Mouse (Mus musculus): ENCODE results near the gene Katnal1.

Katnal1 gene

DNA sequence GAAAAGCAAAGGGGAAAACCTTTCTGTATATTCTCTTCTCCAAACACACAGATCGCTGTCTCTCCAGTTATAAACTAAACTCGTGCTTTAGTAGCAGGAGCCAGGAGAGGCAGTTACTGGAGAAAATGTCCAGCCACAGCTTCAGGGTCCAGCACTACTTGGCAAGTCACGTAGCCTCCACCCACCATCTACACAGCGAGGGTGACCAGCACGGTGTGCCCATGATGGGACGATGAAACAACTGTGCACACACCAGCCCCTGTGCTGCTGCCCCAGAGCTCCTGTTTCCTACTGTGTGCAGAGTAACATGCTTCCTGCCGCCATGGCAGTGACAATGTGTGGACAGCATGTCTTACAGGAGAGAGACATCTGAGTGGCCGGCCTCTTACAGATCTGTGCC, 56.0 kb downstream of the Katnal1 start:
- no peak for DNase-seq

DNA sequence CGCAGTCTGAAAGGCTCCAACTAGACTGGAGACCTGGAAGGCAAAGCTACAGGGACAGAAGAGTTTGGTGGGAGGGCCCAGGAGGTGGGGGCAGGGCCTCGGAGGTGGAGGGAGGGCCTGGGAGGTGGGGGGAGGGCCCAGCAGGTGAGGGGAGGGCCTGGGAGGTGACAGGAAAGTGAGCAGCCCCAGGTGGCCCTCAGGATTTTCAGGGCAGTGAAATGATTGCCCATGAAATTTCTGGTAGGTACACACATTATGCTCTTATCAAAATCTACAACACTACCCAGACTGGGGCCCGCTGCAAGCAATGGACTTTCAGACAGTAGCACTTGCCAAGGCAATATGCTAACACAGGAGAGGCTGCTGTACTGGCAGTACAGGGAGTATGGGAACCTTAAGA, 59.5 kb downstream of the Katnal1 start:
- no peak for DNase-seq

DNA sequence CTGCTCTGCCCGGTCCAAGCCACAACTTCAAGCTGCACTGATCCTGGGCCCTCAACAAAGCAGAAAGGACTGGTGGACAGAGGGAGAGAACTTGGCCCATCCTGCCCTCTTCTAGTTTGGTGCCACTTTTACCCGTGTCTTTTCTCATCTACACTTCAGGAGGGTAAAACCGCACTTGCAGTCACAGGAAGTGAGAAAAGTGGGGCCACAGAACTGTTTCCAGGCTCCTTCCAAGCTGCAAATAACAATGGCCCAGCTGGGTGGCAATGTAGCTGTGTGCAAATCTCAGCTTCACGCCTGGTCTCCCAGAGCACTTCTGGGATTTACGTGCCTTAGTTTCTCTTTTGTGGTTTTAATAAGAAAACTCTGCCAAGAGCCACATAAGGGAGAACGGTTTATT, 61.4 kb downstream of the Katnal1 start:
- no peak for DNase-seq

DNA sequence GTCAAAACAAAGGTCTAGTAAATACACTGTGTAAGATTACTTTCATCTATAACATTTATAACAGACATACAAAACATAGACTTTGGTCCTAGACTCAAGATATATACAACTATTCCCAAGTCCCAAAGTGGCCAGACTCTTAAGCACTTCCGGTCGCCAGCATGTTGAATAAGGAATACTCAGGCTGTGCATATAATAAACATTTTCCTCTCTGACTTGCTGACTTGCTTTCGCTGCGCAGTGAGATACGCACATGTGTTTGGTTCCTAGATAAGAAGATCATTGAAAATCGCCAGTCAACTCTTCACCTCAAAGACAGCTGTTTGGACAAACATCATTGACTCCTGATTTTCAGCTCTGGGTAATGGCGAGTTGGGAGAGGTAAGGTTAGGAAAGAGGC, 61.9 kb downstream of the Katnal1 start:
- DNase-seq, result no peak

DNA sequence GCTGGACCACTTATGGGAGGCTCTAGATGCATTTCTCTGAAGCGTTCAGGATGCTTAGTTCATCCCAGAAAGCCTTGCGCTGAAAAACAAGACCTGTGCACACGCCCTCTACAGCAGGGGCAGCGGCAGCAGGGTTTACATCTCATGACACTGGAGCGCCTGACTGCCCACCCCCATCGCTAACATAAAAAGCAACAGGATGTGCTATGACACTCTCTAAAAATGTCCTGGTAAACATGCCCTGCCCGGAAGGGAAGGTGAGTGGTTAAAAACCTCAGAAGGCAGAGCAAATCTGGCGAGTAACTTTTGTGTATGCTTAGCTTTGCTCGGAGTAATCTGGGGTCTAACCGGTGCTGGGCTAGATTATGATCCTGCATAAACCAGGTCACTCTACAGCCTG, 62.5 kb downstream of the Katnal1 start:
- no peak for DNase-seq

DNA sequence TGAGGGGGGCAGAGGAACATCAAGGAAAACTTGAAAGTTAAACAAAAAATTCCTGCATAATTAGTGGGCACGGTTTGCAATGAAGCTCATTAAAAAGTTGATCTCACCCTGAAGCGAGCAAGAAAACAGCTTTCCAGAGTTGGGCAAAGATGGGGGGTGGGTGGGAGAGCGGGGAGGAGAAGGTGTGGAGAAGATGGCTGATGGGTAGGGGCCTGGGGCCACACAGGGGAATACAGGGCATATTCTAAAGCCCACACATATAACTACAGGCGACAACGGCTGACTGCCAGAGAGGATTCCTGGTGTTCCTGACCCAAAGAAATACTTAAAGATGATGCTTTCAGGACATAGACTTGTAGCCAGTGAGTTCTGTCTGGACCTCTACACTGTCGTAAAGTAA, 65.7 kb downstream of the Katnal1 start:
- DNase-seq, result peak; percentile 19

DNA sequence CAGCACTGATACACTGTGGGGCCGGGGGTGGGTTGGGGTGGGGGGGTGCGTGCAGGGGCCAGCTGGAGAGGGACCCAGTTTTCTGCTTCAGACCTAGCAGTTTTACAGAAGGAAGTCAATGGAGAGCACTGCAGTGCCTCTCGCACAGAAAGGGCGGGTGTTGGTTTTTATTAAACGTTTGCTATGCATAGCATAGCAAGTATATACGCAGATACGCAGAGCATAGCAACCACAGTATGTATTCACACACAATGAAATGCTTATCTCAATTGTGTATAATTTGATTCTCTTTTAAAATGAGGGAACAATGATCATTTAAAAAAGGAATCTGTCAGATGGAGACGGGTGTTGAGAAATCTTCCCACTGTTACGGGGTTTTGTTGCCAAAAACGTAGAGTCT, 66.3 kb downstream of the Katnal1 start:
- no peak for DNase-seq

DNA sequence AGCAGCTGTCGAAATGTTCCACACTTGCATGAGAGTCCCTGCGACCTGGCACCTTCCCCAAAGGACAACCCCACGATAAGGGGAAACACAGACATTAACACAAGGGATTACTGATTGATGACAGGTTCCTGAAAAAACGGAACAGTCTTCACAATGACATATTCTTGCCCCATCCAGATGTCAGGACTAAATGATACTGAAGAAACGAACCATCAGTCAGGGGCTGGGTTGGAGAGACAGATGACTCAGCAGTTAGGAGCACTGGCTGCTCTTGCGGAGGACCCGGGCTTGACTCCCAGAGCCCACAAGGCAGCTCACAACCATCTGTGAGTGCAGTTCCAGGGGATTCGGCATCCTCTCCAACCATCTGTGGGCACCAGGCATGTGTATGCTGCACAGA, 67.0 kb downstream of the Katnal1 start:
- DNase-seq, result no peak

DNA sequence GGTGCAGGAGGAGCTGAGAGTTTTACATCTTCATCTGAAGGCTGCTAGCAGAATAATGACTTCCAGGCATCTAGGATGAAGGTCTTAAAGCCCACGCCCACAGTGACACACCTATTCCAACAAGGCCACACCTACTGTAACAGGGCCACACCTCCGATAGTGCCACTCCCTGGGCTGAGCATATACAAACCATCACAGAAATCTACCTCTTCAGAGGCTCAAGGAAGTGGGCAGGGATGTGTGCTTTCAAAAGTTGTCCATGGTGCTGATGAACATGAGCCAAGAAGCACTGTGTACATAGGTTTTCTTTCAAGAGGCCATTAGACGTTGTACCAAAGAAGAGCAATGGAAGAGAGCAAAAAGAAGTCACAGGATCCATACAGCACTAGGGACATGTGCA, 71.6 kb downstream of the Katnal1 start:
- no peak for DNase-seq

DNA sequence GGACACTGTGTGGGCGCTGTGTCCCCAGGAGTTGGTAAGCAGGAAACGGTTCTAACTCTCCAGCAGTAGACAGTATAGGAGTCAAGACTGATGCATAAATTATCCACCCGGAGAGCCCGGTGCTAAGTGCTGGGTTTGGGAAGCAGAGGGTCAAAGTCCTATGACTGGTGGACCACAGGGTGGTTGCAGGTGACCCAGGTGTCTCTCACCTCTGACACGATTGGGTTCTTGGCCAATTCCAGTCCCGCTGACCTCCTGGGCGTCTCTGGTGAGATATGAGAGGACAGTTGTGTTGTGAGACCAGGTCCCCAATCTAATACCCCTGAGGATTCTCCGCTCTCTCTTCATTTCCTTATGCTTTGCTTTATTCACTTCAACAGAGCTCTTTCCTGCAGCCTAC, 74.1 kb downstream of the Katnal1 start:
- DNase-seq, result no peak

DNA sequence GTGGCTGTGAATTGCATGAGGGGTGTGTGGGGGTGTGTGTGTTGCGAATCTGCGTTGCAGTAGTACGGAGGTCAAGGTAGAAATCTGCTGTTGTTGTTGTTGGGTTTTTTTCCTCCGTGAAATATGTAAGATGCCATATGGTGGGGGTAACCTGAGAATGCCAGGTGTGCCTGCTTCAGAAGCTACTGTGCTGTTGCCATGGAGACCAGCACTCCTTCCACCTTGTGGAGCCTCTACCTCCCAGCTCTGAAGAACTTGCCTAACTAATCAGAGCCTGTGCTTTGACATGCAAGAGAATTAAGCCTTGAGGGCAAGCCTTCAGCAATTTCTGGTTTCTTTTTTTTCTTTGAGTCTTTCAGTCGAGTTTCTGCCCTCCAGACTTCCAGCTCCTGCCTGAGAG, 75.0 kb downstream of the Katnal1 start:
- no peak for DNase-seq

DNA sequence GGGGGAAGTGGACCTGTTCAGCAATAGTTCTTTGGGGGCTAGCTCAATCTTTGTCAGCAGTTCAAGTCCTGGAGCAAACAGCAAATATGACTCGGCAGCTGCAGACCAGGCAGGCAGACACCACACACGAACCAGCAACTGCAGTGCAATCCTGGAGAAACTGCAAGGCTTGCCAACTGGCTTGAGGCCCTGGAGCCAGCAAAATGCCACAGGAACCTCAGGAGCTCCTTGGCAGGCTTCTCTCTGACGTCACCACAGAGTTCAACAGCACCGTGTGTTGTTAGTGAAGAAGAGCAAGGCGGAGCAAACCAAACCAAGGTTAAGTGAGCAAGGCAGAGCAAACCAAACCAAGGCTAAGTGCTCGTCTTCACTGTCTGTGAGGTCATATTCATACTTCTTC, 79.6 kb downstream of the Katnal1 start:
- DNase-seq, result no peak

DNA sequence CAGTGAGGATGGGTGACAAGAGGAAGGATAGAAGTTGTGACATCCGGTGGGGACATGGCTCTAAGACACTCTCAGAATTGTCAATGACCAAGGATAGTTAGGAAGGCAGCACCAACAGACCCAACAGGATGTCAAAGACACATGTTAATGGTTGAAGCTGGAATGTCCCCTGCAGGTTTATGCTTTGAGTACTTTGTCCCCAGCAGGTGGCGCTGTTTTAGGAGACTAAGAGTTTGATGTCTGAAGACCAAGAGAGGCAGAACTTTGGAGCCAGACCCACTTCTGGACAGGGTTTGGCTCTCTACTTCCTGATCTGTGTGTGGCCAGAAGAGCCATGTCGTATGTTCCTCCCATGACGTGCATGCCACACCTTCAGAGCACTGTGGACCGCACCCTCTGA, 82.1 kb downstream of the Katnal1 start:
- DNase-seq, result no peak

DNA sequence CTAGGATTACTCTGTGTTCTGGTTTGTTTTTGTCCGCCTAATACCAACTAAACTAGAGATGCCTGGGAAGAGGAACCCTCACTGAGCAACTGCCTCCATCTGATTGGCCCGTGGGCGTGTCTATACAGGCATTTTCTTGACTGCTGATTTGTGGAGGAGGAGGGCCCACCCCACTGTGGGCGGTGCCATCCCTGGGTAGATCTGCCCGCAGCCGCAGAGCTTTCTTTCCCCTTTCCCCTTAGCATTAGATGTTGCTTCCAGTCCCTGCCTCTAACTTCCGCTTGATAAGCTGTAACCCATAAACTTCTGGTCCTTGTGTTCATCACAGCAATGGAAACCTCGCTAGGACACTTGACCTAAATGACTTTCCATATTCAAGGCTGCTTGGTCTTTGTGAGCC, 92.1 kb downstream of the Katnal1 start:
- DNase-seq, result peak; percentile 56

DNA sequence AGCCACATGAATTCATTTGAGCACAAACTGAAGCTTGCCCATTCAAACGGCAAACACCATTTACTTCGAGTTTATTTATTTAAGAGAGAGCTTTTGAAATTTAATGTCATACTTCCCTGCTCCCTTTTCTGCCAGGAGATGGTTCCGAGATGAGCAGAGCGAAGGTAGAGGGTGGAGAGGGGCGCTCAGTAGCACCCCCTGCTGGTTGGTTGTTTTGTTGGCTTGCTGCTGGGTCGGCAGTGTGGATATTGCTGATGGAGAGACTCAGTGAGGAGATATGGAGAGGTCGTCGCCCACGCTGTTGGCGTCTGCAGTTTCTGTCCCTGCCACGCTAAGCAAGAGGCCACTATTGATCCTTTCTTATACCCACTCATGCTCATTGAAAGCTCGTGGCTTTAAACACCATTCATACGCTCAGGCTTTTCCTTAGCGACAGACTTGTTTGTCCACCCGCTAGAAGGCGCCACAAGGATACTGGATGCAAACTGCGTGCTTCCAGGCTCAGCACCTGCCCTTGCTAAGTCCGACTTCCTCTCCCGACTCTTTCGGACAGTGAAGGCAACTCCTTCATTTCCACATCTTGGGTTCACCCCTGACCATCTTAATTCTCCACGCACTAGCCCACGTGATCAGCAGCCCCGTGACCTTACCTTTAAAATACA, 97.4 kb downstream of the Katnal1 start:
- DNase-seq, result peak; percentile 87

DNA sequence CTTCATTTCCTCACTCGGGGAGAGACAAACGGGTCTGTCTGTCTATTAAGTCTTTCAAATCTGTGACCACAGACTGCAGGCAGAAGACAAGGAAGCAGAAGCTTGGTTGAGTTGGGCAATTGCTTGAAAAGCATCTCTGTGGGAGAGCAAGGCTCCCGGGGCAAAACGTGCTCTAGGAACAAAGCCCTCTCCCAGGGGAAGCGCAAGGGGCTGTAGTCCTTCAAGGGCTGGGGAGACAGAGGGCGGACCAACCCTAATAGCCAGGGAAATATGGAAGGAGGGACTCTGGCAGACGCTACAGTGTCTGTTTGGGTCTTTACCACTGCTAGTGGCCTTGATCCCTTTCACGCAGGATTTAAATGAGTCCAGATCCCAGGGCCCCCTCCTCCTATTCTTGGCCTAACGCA, 98.0 kb downstream of the Katnal1 start:
- no peak for DNase-seq

DNA sequence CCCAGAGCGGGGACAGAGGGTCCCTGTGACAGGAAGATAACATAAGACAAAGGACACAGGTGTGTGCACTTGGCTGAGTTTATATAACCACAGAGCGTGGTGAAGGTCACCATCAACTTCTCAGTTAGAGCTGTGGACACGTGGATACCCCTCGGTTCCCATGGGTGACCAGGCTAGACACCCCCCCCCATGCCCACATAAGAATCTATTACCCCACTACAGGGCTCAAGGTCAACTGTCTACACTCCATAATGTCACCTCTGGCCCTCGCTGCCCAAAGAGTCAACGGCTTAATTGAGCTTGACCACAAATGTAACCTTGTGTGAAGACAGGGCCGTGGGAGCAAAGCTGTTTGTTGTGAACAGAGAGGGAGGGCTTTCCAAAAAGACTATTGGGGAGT, 103.4 kb downstream of the Katnal1 start:
- no peak for DNase-seq

DNA sequence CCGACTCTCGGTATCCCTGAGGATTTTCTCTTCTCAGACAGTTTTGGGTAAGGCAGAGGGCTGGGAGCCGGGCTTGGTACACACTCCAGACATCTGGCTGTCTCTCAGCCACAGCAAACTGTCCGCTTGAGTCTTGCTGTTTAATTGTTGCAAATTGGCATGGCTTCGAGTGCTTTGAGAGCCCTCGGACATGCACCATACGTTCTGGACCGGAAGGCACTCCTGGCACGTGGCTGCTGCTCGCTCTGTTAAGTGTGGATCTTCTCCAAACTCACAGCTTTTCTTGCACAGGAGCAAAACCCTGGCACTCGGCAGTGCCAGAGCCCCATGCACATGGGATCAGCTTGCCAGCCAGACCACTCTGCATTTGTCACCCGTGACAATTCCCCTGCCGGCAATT, 106.3 kb downstream of the Katnal1 start:
- no peak for DNase-seq

Data from retina, postnatal 1 day (tissue).